Mouse (Mus musculus) E14TG2a.4 (cell line): ENCODE results near the gene 4933430I17Rik.

Source experiments
- H3K27me3 ChIP-seq: 2 replicates; pipeline ENCODE4 v1.6.1; 2014; ENCODE audit warnings: low read length, control low read depth; ENCODE audit not compliant: insufficient read depth
- H3K36me3 ChIP-seq: 2 replicates; pipeline ENCODE4 v1.6.1; 2014; ENCODE audit warnings: low read length, control low read depth; ENCODE audit not compliant: insufficient read depth
- H3K4me1 ChIP-seq: replicated peaks from 2 replicates; pipeline ENCODE4 v1.6.1; 2014; ENCODE audit warnings: low read depth, low read length, control low read depth
- H3K4me3 ChIP-seq: replicated peaks from 2 replicates; pipeline ENCODE4 v1.5.1; 2014; ENCODE audit warnings: mild to moderate bottlenecking, low read length
- H3K9me3 ChIP-seq: 2 replicates; pipeline ENCODE4 v1.6.1; 2014; ENCODE audit warnings: low read length, control low read depth
- CTCF ChIP-seq: conservative IDR thresholded peaks from 2 replicates; pipeline ENCODE4 v1.5.1; 2014; ENCODE audit warnings: low read length
- NANOG ChIP-seq: IDR thresholded peaks from 2 replicates; pipeline ENCODE4 v1.6.1; 2014; ENCODE audit warnings: borderline replicate concordance, low read length, mixed read lengths
- POU5F1 ChIP-seq: IDR thresholded peaks from 2 replicates; pipeline ENCODE4 v1.6.1; 2014; ENCODE audit warnings: low read length, borderline replicate concordance

4933430I17Rik gene

DNA sequence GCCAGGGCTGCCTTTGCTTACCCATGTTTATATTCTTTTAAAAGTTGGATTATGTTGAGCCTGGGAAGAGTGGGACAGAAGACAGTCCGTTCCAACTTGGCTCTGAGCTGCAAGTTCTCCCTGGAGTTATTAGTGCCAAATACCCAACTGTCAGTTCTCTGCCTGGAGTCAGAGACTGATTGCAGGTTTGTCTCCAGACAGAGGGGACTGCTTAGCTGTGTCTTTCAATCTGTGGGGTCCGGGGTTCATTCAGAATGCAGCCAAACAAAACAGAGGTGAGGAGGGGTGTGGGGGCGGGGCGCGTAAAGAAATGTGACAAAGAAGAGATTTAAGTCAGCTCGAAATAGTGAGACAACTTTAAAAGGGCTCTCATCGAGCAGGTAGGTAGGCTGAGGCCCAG lies 23.6 kb upstream of the 4933430I17Rik start:
- Histone ChIP-seq H3K9me3 (no peaks in the 10 kb centered on the region), H3K36me3 (peaks cover 12% of the 10 kb centered on the region), H3K27me3 (peaks cover 16% of the 10 kb centered on the region), H3K4me1 (peaks cover 27% of the 10 kb centered on the region), H3K4me3 (peak overlapping the region; percentile 89)
- TF ChIP-seq NANOG, result no peak
- no peak for TF ChIP-seq POU5F1
- no peak for TF ChIP-seq CTCF

DNA sequence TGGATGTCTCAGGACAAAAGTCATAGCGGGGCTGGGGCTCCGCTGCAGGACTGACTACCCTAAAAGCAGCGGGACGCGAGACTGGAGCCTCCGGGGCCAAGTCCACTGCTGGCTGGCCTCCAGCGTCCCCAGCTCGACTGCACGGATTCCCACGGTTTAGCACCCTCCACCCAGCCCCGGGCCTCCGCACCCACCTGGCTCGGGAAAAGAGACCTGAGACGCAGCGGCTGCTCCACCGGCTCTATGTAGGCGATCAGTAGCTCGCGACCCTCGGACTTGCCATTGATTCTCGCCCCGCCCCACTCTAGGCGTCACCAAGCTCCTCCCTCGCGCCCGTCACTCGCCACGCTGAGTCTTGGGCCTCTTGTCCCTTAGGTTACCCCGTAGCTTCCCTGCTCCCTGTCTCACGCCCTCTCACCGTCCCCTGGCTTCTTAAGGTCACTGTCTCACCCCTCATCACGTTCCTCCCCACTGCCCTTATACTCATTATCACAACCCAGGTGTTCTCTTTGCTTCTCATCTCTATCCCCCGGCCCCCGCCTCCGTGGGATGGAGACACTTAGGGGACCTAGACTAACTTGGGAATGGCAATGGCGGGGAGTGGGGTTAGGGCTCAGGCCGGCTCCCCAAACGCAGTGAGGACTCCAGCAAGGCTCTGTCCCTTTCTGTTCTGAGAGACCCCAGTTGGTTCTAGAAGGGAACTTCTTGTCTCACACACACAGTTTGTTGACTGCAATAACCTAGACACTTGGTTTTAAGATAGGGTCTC lies 23.0 kb upstream of the 4933430I17Rik start:
- 0 out of 2 replicates have a peak, but pooled peaks cover 6% of the 10 kb centered on the region for H3K36me3 ChIP-seq
- TF ChIP-seq CTCF (no peak), NANOG (no peak), POU5F1 (no peak)

DNA sequence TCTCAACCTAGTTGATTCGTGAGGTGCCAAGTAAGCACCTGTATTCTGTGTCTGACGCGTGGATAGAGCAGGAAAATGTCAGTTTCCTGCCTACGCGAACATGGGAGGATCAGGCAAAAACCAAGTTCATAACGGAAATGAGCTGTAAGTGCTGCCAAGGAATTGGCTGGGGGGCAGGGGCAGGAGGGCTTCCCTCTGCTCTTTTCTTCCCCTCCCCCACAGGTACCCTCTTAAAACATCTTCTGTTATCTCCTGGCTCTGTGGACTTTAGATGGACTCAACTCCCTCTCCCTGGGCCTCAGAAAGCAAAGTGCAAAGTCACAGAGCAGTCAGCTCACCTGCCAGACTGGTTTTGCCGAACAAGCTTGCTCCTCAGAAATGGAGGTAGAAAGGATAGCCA lies 22.2 kb upstream of the 4933430I17Rik start:
- H3K4me3 ChIP-seq, result peak overlapping the region; percentile 89; the same call in 1 of the 2 replicates
- H3K36me3 ChIP-seq, result peaks cover 5% of the 10 kb centered on the region
- TF ChIP-seq POU5F1 (no peak), NANOG (no peak), CTCF (no peak)
- peaks cover 16% of the 10 kb centered on the region for H3K27me3 ChIP-seq
- H3K4me1 ChIP-seq, result peaks cover 27% of the 10 kb centered on the region
- H3K9me3 ChIP-seq, result no peaks in the 10 kb centered on the region

More for the DNA sequence above, 23.0 kb upstream of the 4933430I17Rik start:
- Histone ChIP-seq H3K9me3 (no peaks in the 10 kb centered on the region), H3K27me3 (peaks cover 16% of the 10 kb centered on the region), H3K4me3 (peak overlapping the region; percentile 89), H3K4me1 (peaks cover 27% of the 10 kb centered on the region)

DNA sequence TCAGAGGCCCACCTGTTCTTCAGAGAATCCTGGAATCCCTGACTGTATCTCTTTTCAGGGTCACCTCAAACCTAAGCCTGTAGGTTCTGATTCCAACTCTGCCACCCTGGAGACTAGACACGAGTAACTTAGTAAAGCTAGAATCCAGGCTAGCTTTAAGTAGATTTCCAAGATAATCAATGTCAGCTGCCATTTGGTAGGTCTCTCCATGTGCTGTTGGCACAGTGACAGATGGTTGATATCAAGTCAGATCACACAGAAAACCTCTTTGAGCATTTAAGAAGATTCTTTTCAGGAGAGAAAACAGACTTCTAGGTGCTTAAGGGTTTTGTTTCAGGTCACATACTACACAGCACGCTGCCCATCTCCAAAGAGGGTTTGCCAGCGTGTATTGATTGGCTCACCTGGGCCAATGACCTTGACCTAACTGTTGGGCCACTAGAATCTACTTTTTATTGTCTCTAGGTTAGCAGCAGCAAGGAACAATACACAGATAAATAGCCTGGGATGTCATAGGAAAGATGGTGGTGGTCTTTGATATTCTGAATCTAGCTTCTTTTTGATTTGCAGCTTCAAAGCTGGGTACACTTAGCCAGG lies 21.7 kb upstream of the 4933430I17Rik start, which contains the start of gene Hdhd3:
TSS of gene Hdhd3 (minus strand) at position 94 of the 597 bp plus-strand sequence.
- Histone ChIP-seq H3K9me3 (no peaks in the 10 kb centered on the region), H3K4me1 (peaks cover 27% of the 10 kb centered on the region), H3K36me3 (peaks cover 10% of the 10 kb centered on the region), H3K4me3 (peak within 1 kb of the TSS; percentile 89), H3K27me3 (peaks cover 16% of the 10 kb centered on the region)
- no peak for TF ChIP-seq NANOG
- TF ChIP-seq CTCF, result no peak
- no peak for TF ChIP-seq POU5F1

DNA sequence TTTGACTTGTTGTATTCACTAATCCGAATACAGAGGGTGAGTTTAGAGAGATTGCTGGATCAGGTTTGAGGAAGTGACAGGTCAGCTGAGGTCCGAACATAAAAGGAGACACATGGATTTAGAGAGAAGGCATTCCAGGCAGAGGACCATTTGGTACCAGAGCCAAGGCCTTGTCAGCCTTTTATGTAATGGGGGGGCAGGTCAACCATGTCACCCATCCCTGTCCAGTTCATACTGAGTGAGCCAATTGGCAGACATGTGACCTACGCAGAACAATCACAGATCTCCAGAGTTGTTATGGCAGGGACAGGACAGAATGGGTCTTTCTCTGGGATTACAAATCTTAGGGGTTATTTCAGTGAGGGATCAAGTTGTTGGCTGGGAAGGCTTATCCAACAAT lies 19.2 kb upstream of the 4933430I17Rik start:
- H3K27me3 ChIP-seq, result 0 out of 2 replicates have a peak, but pooled peaks cover 4% of the 10 kb centered on the region
- peaks cover 15% of the 10 kb centered on the region for H3K4me1 ChIP-seq
- H3K36me3 ChIP-seq, result peaks cover 35% of the 10 kb centered on the region
- no peak for TF ChIP-seq POU5F1
- TF ChIP-seq NANOG, result no peak
- TF ChIP-seq CTCF, result no peak
- no peak overlapping the region for H3K4me3 ChIP-seq
- no peaks in the 10 kb centered on the region for H3K9me3 ChIP-seq

DNA sequence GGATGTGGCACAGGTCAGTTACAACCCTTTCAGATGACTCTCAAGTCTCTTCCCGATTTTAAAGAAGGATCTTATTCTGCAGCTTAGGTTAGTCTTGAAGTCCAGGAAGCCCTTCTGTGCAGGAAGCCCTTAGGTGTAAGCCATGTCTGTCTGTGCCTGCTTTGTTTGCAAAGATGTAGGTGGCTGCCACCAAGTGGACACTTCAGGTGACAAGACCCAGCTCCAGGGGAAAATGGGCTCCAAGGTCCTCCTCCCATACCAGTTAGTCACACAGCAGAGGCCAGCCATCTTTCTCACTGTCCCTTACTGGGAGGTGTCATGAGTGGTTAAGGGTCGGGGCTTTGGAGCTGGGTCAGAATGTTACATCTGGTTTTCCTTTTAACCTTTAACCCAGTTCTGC lies 18.4 kb upstream of the 4933430I17Rik start:
- Histone ChIP-seq H3K4me1 (peaks cover 10% of the 10 kb centered on the region), H3K27me3 (0 out of 2 replicates have a peak, but pooled peaks cover 2% of the 10 kb centered on the region), H3K36me3 (peaks cover 43% of the 10 kb centered on the region), H3K4me3 (no peak overlapping the region), H3K9me3 (no peaks in the 10 kb centered on the region)
- TF ChIP-seq CTCF (no peak), NANOG (no peak), POU5F1 (no peak)

DNA sequence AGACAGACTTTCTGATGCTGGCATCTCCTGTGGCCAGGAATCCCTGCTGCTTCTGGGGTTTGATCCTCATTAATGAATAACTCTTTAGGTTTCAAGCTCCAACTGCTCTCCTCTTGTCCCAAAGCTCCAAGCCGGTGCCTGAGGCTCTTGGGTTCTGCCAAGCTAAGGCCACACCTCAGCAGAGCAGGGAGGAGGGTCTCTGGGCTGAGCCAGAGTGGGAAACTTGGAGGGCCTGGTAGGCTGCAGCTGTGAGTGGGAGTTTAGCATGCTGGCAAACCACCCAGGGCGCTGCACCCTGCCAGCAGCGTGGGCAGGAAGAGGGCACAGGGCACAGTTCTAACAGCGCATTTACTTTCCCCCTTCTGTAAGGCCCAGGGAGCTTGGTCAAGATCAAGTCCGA lies 16.3 kb upstream of the 4933430I17Rik start:
- TF ChIP-seq CTCF (no peak), NANOG (no peak), POU5F1 (no peak)
- peaks cover 12% of the 10 kb centered on the region for H3K4me1 ChIP-seq
- H3K9me3 ChIP-seq, result no peaks in the 10 kb centered on the region
- no peak overlapping the region for H3K4me3 ChIP-seq
- H3K27me3 ChIP-seq, result no peaks in the 10 kb centered on the region
- peaks cover 64% of the 10 kb centered on the region for H3K36me3 ChIP-seq

DNA sequence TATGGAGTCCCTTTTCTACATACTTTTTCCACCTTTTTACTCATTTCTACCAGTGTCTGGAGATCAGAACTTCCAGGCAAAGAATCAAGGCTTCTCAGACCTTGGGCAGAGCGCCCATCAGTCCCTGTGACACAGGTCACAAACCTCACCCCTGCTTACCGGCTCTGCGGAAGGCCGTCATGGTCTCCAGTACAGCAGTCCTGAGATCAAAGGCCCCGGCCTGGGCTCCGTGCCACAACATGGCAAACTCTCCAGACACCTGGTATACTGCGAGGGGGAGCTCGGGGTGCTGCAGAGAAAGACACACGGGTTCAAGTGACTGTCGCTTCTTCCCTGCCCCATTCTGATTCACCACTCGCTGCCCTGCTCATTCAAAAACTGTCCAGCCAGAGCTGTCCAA lies 15.2 kb upstream of the 4933430I17Rik start:
- Histone ChIP-seq H3K36me3 (peaks cover 65% of the 10 kb centered on the region), H3K9me3 (no peaks in the 10 kb centered on the region), H3K4me3 (no peak overlapping the region), H3K27me3 (no peaks in the 10 kb centered on the region), H3K4me1 (peaks cover 19% of the 10 kb centered on the region)
- TF ChIP-seq CTCF, result no peak
- TF ChIP-seq POU5F1, result no peak
- no peak for TF ChIP-seq NANOG
